18 mouse cellular contexts compared by ENCODE assay signal in genomic region chr14:59893971-59894370, GRCm38 (mm10).
DNase-seq lines count a peak whose midpoint lies in the region; ATAC-seq and TF ChIP-seq lines count a peak whose summit lies in the region.
"Had no signal": no experiment of that assay in that cellular context is flagged by ENCODE, and none has a peak within 500 bp of the region (broad histone marks: within the 10 kb centered on the region; RNA-seq: fewer than 3 reads in every experiment).

No protein-coding gene starts in this region.

- no peaks in the 10 kb centered on the region for H3K9me3 ChIP-seq in forebrain, postnatal 0 days (ENCODE audit: low read length)
- no peaks in the 10 kb centered on the region for H3K9me3 ChIP-seq in forebrain, embryonic 13.5 days (replicated peaks)
- H3K9me3 ChIP-seq: heart, embryonic 12.5 days; hindbrain, embryonic 15.5 days; limb, embryonic 12.5 days; liver, embryonic 15.5 days; midbrain, embryonic 15.5 days had no signal

- peak; percentile 40; the same call in 1 of the 2 replicates for ATAC-seq in forebrain, postnatal 0 days
- no peak for ATAC-seq in forebrain, embryonic 13.5 days
- ATAC-seq: lung, postnatal 0 days; midbrain, embryonic 15.5 days had no signal

- H3K4me3 ChIP-seq in forebrain, postnatal 0 days (ENCODE audit: low read depth, low read length) = no peak overlapping the region
- no peak overlapping the region for H3K4me3 ChIP-seq in forebrain, embryonic 13.5 days
- H3K4me3 ChIP-seq: erythroblast, embryonic 14.5 days; heart, embryonic 12.5 days; hindbrain, embryonic 15.5 days; limb, embryonic 12.5 days; liver, embryonic 15.5 days; midbrain, embryonic 15.5 days had no signal

- WGBS in forebrain, postnatal 0 days = 38% methylated on average over 1 of the region's 1 CpGs
- WGBS in forebrain, embryonic 13.5 days = 69% methylated on average over 1 of the region's 1 CpGs

- no peaks in the 10 kb centered on the region for H3K36me3 ChIP-seq in forebrain, postnatal 0 days (ENCODE audit: insufficient read depth)
- H3K36me3 ChIP-seq in forebrain, embryonic 13.5 days (ENCODE audit: poor library complexity, severe bottlenecking) = no peaks in the 10 kb centered on the region
- H3K36me3 ChIP-seq: G1E; heart, embryonic 12.5 days; hindbrain, embryonic 15.5 days; limb, embryonic 12.5 days; liver, embryonic 15.5 days; midbrain, embryonic 15.5 days had no signal

- H3K9ac ChIP-seq in forebrain, postnatal 0 days = no peak overlapping the region
- H3K9ac ChIP-seq in forebrain, embryonic 13.5 days = no peak overlapping the region
- H3K9ac ChIP-seq: heart, embryonic 12.5 days; hindbrain, embryonic 15.5 days; limb, embryonic 12.5 days; liver, embryonic 15.5 days; midbrain, embryonic 15.5 days had no signal

- H3K4me2 ChIP-seq in forebrain, postnatal 0 days (ENCODE audit: low read depth) = no peak overlapping the region
- H3K4me2 ChIP-seq in forebrain, embryonic 13.5 days = no peak overlapping the region
- H3K4me2 ChIP-seq: heart, embryonic 12.5 days; hindbrain, embryonic 15.5 days; limb, embryonic 12.5 days; liver, embryonic 15.5 days; midbrain, embryonic 15.5 days had no signal

- H3K27me3 ChIP-seq in forebrain, postnatal 0 days (ENCODE audit: insufficient read depth, low read length) = no peaks in the 10 kb centered on the region
- no peaks in the 10 kb centered on the region for H3K27me3 ChIP-seq in forebrain, embryonic 13.5 days
- H3K27me3 ChIP-seq: hindbrain, embryonic 15.5 days; liver, embryonic 15.5 days; midbrain, embryonic 15.5 days had no signal

- H3K4me1 ChIP-seq in forebrain, postnatal 0 days (ENCODE audit: insufficient read depth) = no peaks in the 10 kb centered on the region; the same call in 1 of the 2 replicates
- peaks cover 2% of the 10 kb centered on the region; the same call in 1 of the 2 replicates for H3K4me1 ChIP-seq in forebrain, embryonic 13.5 days
- H3K4me1 ChIP-seq: hindbrain, embryonic 15.5 days; liver, embryonic 15.5 days; midbrain, embryonic 15.5 days had no signal

- H3K27ac ChIP-seq in forebrain, postnatal 0 days (ENCODE audit: low read depth, low read length) = no peak overlapping the region
- H3K27ac ChIP-seq in forebrain, embryonic 13.5 days = no peak overlapping the region
- H3K27ac ChIP-seq: hindbrain, embryonic 15.5 days; limb, embryonic 12.5 days; liver, embryonic 15.5 days; midbrain, embryonic 15.5 days had no signal

- TF ChIP-seq POLR2A in brain, embryonic 14.5 days (IDR thresholded peaks at IDR 0.05; ENCODE audit: borderline replicate concordance, extremely low read depth, insufficient read depth, insufficient read length, poor library complexity, severe bottlenecking) = no peak

- DNase-seq in forebrain, postnatal 0 days = peak; percentile 45
- DNase-seq in brain, embryonic 14.5 days (ENCODE audit: low read depth) = peak; percentile 51
- peak; percentile 38 to 55 for DNase-seq in cerebellum, postnatal 10 days
- DNase-seq in layer of hippocampus, postnatal 36 days = peak; percentile 13 to 40
- no peak for DNase-seq in gastrocnemius, adult 18-20 months (ENCODE audit: low spot score)
- no peak for DNase-seq in thymus, postnatal 36 days
- DNase-seq: heart, postnatal 36 days; kidney, adult 2 months; kidney, postnatal 25 days had no signal

- no peak for TF ChIP-seq CTCF in forebrain, postnatal 0 days (IDR thresholded peaks at IDR 0.05; ENCODE audit: low read depth)
- TF ChIP-seq CTCF in brain, embryonic 14.5 days (IDR thresholded peaks at IDR 0.05; ENCODE audit: borderline replicate concordance, extremely low read depth, insufficient read depth, insufficient read length) = no peak

Comparison
In these comparisons a context has a peak if more than half of its experiments do, and no peak if none do; other contexts are left out.
1. DNase-seq: peak in forebrain, postnatal 0 days (single experiment), brain, embryonic 14.5 days (single experiment), cerebellum, postnatal 10 days (2 of 2) and layer of hippocampus, postnatal 36 days (2 of 2); none in gastrocnemius, adult 18-20 months (single experiment) and thymus, postnatal 36 days (0 of 2).